ENCODE assay signal across 15 mouse cellular contexts in genomic region chr12:69472912-69473311, GRCm38 (mm10).
DNase-seq lines count a peak whose midpoint lies in the region; ATAC-seq and TF ChIP-seq lines count a peak whose summit lies in the region.
"Had no signal": no experiment of that assay in that cellular context is flagged by ENCODE, and none has a peak within 500 bp of the region (broad histone marks: within the 10 kb centered on the region; RNA-seq: fewer than 3 reads in every experiment).

No protein-coding gene starts in this region.

- DNase-seq in forebrain, embryonic 14.5 days (ENCODE audit: low spot score): peak; percentile 51
- DNase-seq in limb, embryonic 10.5 days (ENCODE audit: low spot score): no peak
- DNase-seq in MEL (ENCODE audit: low read depth, low spot score): peak; percentile 22
- DNase-seq in embryo, embryonic 10.5 days (ENCODE audit: low spot score): no peak
- DNase-seq in right cerebral cortex, postnatal 4 days: no peak
- DNase-seq: cerebellum, adult 9-11 months; gastrocnemius, postnatal 10 days; heart, postnatal 4 days; right cerebral cortex, postnatal 14 days had no signal

- H3K79me2 ChIP-seq in MEL (ENCODE audit: control insufficient read depth, insufficient read depth, low read length, poor library complexity): no peaks in the 10 kb centered on the region
- no peaks in the 10 kb centered on the region for H3K79me2 ChIP-seq in macrophage (ENCODE audit: inconsistent target)

- 83% methylated on average over 9 of the region's 9 CpGs for WGBS in forebrain, embryonic 14.5 days
- WGBS in forebrain, embryonic 12.5 days: 97% methylated on average over 9 of the region's 9 CpGs
- 87% methylated on average over 9 of the region's 9 CpGs for WGBS in limb, embryonic 12.5 days
- WGBS in limb, embryonic 10.5 days: 99% methylated on average over 9 of the region's 9 CpGs
- WGBS in macrophage (ENCODE audit: missing documents): 74% methylated on average over 8 of the region's 9 CpGs

- H3K9ac ChIP-seq in forebrain, embryonic 14.5 days (ENCODE audit: low read length): no peak overlapping the region
- no peak overlapping the region for H3K9ac ChIP-seq in forebrain, embryonic 12.5 days
- H3K9ac ChIP-seq in limb, embryonic 12.5 days (replicated peaks): no peak overlapping the region
- H3K9ac ChIP-seq in MEL (ENCODE audit: control insufficient read depth, low read depth, low read length, poor library complexity, severe bottlenecking): no peak overlapping the region
- H3K9ac ChIP-seq: intestine, embryonic 15.5 days had no signal

- no peak overlapping the region for H3K27ac ChIP-seq in forebrain, embryonic 14.5 days (ENCODE audit: low read depth, low read length)
- no peak overlapping the region for H3K27ac ChIP-seq in forebrain, embryonic 12.5 days
- peak overlapping the region; percentile 62 for H3K27ac ChIP-seq in limb, embryonic 12.5 days
- H3K27ac ChIP-seq in limb, embryonic 10.5 days: no peak overlapping the region
- H3K27ac ChIP-seq in MEL (ENCODE audit: control insufficient read depth, low read depth, low read length): no peak overlapping the region
- H3K27ac ChIP-seq in macrophage: peak overlapping the region; percentile 3; the same call in 1 of the 2 replicates
- H3K27ac ChIP-seq: intestine, embryonic 15.5 days had no signal

- no peak for ATAC-seq in forebrain, embryonic 14.5 days
- ATAC-seq in forebrain, embryonic 12.5 days (ENCODE audit: low FRiP score): no peak
- ATAC-seq in limb, embryonic 12.5 days (ENCODE audit: insufficient number of reproducible peaks, insufficient read depth, low FRiP score, low TSS enrichment, low read depth): no peak
- ATAC-seq: activated CD4-positive, CD25-positive, alpha-beta regulatory T cell, adult 4 months; intestine, embryonic 15.5 days had no signal

- TF ChIP-seq CTCF in MEL (IDR thresholded peaks at IDR 0.05 in 2 of 3, conservative IDR thresholded peaks at IDR 0.05 in 1 of 3; ENCODE audit: control insufficient read depth in 1 of 3, insufficient read depth in 1 of 3, low read depth in 2 of 3, low read length in 3 of 3, poor library complexity in 1 of 3, severe bottlenecking in 1 of 3): no peak

- H3K9me3 ChIP-seq in forebrain, embryonic 14.5 days (replicated peaks; ENCODE audit: control insufficient read depth, low read length): no peaks in the 10 kb centered on the region
- no peaks in the 10 kb centered on the region for H3K9me3 ChIP-seq in forebrain, embryonic 12.5 days
- H3K9me3 ChIP-seq in limb, embryonic 12.5 days: no peaks in the 10 kb centered on the region; the same call in 1 of the 2 replicates
- no peaks in the 10 kb centered on the region for H3K9me3 ChIP-seq in limb, embryonic 10.5 days (replicated peaks)
- H3K9me3 ChIP-seq in MEL (replicated peaks; ENCODE audit: insufficient read depth, low read length): no peaks in the 10 kb centered on the region
- H3K9me3 ChIP-seq: intestine, embryonic 15.5 days had no signal

- H3K4me3 ChIP-seq in forebrain, embryonic 14.5 days (ENCODE audit: low read depth, low read length): no peak overlapping the region
- no peak overlapping the region for H3K4me3 ChIP-seq in forebrain, embryonic 12.5 days (replicated peaks)
- no peak overlapping the region for H3K4me3 ChIP-seq in limb, embryonic 12.5 days (replicated peaks)
- no peak overlapping the region for H3K4me3 ChIP-seq in limb, embryonic 10.5 days
- H3K4me3 ChIP-seq in MEL (ENCODE audit: control insufficient read depth in 1 of 2, insufficient read depth in 1 of 2, low read depth in 2 of 2, low read length in 2 of 2) (no peak overlapping the region), macrophage (ENCODE audit: inconsistent target) (no peak overlapping the region)
- H3K4me3 ChIP-seq: intestine, embryonic 15.5 days had no signal

- H3K27me3 ChIP-seq in forebrain, embryonic 14.5 days (replicated peaks; ENCODE audit: control insufficient read depth, insufficient read depth, low read length): no peaks in the 10 kb centered on the region
- H3K27me3 ChIP-seq in forebrain, embryonic 12.5 days: no peaks in the 10 kb centered on the region
- H3K27me3 ChIP-seq in limb, embryonic 12.5 days: no peaks in the 10 kb centered on the region
- no peaks in the 10 kb centered on the region for H3K27me3 ChIP-seq in limb, embryonic 10.5 days (ENCODE audit: low read depth, poor library complexity, severe bottlenecking)
- no peaks in the 10 kb centered on the region; a peak in 1 of 4 replicates for H3K27me3 ChIP-seq in MEL (ENCODE audit: control insufficient read depth in 1 of 2, insufficient read depth in 2 of 2, low read length in 2 of 2)
- H3K27me3 ChIP-seq: intestine, embryonic 15.5 days had no signal

- TF ChIP-seq EP300 in MEL (IDR thresholded peaks at IDR 0.05; ENCODE audit: low read depth in 1 of 2, low read length in 2 of 2): no peak

- peaks cover 7% of the 10 kb centered on the region; the same call in 1 of the 2 replicates for H3K4me1 ChIP-seq in forebrain, embryonic 14.5 days (ENCODE audit: control insufficient read depth, insufficient read depth, low read length)
- peaks cover 36% of the 10 kb centered on the region for H3K4me1 ChIP-seq in forebrain, embryonic 12.5 days
- peaks cover 54% of the 10 kb centered on the region for H3K4me1 ChIP-seq in limb, embryonic 12.5 days (replicated peaks)
- peaks cover 41% of the 10 kb centered on the region for H3K4me1 ChIP-seq in limb, embryonic 10.5 days
- no peaks in the 10 kb centered on the region for H3K4me1 ChIP-seq in MEL (ENCODE audit: control insufficient read depth in 1 of 2, insufficient read depth in 2 of 2, low read length in 2 of 2)

- no peaks in the 10 kb centered on the region for H3K36me3 ChIP-seq in forebrain, embryonic 14.5 days (ENCODE audit: control insufficient read depth, insufficient read depth, low read length)
- H3K36me3 ChIP-seq in forebrain, embryonic 12.5 days (replicated peaks): no peaks in the 10 kb centered on the region
- no peaks in the 10 kb centered on the region for H3K36me3 ChIP-seq in limb, embryonic 12.5 days
- no peaks in the 10 kb centered on the region for H3K36me3 ChIP-seq in limb, embryonic 10.5 days
- no peaks in the 10 kb centered on the region for H3K36me3 ChIP-seq in MEL (ENCODE audit: control insufficient read depth in 1 of 2, insufficient read depth in 2 of 2, low read length in 2 of 2)
- no peaks in the 10 kb centered on the region for H3K36me3 ChIP-seq in macrophage (ENCODE audit: inconsistent target)
- H3K36me3 ChIP-seq: intestine, embryonic 15.5 days had no signal

- no peak for TF ChIP-seq POLR2A in MEL (IDR thresholded peaks at IDR 0.05; ENCODE audit: control insufficient read depth in 1 of 2, insufficient read depth in 1 of 2, low read depth in 1 of 2, low read length in 2 of 2, poor library complexity in 1 of 2)

- TF ChIP-seq RAD21 in MEL (IDR thresholded peaks at IDR 0.05; ENCODE audit: low read depth, low read length): no peak

- no peak overlapping the region for H3K4me2 ChIP-seq in forebrain, embryonic 14.5 days (ENCODE audit: low read length)
- no peak overlapping the region for H3K4me2 ChIP-seq in forebrain, embryonic 12.5 days
- H3K4me2 ChIP-seq in limb, embryonic 12.5 days: no peak overlapping the region
- H3K4me2 ChIP-seq: intestine, embryonic 15.5 days; liver, embryonic 11.5 days had no signal

TF ChIP-seq in MEL, 35 proteins besides CTCF, POLR2A, EP300 and RAD21:
- no peak for TF ChIP-seq BHLHE40 (IDR thresholded peaks at IDR 0.05; ENCODE audit: borderline replicate concordance, low read depth, low read length)
- no peak for TF ChIP-seq MEF2A (IDR thresholded peaks at IDR 0.05; ENCODE audit: extremely low read depth, insufficient replicate concordance, low read depth, low read length, poor library complexity, severe bottlenecking)
- TF ChIP-seq NELFE (IDR thresholded peaks at IDR 0.05; ENCODE audit: low read depth, low read length): no peak
- TF ChIP-seq MAX (IDR thresholded peaks at IDR 0.05; ENCODE audit: low read length): no peak
- TF ChIP-seq SMC3 (IDR thresholded peaks at IDR 0.05; ENCODE audit: low read depth, low read length): no peak
TF ChIP-seq in MEL: peak in this region for 0.

Comparison
In these comparisons a context has a peak if more than half of its experiments do, and no peak if none do; other contexts are left out.
1. H3K27ac ChIP-seq: peak in limb, embryonic 12.5 days (single experiment) and macrophage (single experiment); none in forebrain, embryonic 14.5 days (single experiment), forebrain, embryonic 12.5 days (single experiment), limb, embryonic 10.5 days (single experiment) and MEL (single experiment).
2. DNase-seq: peak in forebrain, embryonic 14.5 days (single experiment) and MEL (single experiment); none in limb, embryonic 10.5 days (single experiment), embryo, embryonic 10.5 days (single experiment) and right cerebral cortex, postnatal 4 days (single experiment).